Mouse (Mus musculus): ENCODE results near the gene Tet2.
"Not testable (repeated sequence)": the region's sequence is repeated elsewhere in the genome, so short reads cannot be mapped to it uniquely, and the experiment has no call there.

The Tet2 gene

GRCm38 (mm10) chr3:133544551-133545303 lies at the start of gene Tet2:
TSS of gene Tet2 (minus strand) at chr3:133545139.
- peak; percentile 24 for DNase-seq (ENCODE audit: low spot score)

- not testable (repeated sequence) for DNase-seq (ENCODE audit: low spot score)
These were observed 48.1 kb upstream of the Tet2 start for GRCm38 (mm10) chr3:133592995-133593394.

- DNase-seq (ENCODE audit: low spot score) = no peak
These were observed 45.7 kb upstream of the Tet2 start for GRCm38 (mm10) chr3:133590506-133591152.

- no peak for DNase-seq (ENCODE audit: low spot score)
These were observed 40.1 kb upstream of the Tet2 start for GRCm38 (mm10) chr3:133585010-133585409.

- no peak for DNase-seq (ENCODE audit: low spot score)
These were observed 38.6 kb upstream of the Tet2 start for GRCm38 (mm10) chr3:133583411-133584025.

DNA sequence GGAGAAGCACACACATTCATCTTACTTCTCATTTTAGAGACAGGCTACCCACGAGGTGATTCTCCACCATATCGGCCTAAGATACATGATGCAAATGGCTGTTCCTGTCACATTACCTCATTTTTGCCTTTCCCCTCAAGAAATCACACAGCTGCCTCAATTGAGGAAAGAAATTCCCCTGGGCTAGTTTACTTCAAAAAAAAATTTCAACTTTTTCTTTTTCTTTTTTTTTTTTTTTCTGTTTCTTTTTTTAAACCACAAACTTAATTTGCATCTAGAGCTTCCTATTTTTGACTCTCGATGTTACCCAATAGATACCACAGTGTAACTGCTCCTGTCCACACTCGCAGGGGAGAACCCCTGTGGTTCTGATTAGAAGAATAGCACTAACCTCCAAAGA lies 38.0 kb upstream of the Tet2 start:
- no peak for DNase-seq (ENCODE audit: low spot score)

GRCm38 (mm10) chr3:133582096-133582495 lies 37.2 kb upstream of the Tet2 start:
- no peak for DNase-seq (ENCODE audit: low spot score)

- DNase-seq (ENCODE audit: low spot score) = no peak
These were observed 36.6 kb upstream of the Tet2 start for GRCm38 (mm10) chr3:133581541-133581940.

DNA sequence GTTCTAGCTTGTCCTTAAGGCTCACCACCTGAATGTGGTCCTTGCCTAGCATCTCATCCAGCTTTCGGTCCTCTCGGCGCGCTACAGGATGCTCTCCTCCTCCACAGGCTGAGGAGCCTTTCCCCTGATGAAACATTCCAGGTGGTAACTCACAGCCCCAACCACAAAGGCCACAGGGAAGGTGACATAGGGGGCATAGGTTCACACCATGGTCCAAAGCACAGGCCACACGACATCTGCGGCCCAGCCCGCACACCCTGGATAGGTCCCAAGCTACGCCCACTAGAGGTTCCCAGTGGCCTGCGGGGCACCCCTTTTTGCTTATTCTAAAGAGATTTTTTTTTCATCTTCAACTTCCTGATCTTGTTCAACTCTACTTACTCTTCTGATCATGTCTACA lies 34.7 kb upstream of the Tet2 start:
- no peak for DNase-seq (ENCODE audit: low spot score)

DNA sequence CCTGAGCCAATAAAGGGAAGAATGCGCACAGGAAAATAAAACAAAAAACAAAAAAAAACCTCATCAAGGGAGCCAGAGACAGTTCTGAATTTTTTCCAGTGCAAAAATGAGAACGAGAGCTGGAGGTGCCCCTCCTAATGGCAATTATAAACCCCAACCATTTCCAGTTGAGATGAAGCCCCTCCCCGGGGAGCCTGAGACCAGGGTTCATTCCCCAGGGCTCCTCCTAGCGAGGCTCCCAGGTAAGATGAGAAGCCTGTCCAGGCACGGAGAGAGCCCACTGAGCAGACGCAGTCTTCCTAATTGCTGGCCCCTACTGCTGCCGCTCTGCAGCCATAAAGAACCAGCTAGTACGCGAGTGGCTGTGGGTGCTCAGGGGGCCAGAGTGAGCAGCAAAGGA lies 34.2 kb upstream of the Tet2 start:
- DNase-seq (ENCODE audit: low spot score) = no peak

- DNase-seq (ENCODE audit: low spot score) = no peak
These were observed 30.0 kb upstream of the Tet2 start for GRCm38 (mm10) chr3:133574969-133575368.

- no peak for DNase-seq (ENCODE audit: low spot score)
These were observed 27.0 kb upstream of the Tet2 start for GRCm38 (mm10) chr3:133571961-133572360.

GRCm38 (mm10) chr3:133563503-133564205 lies 18.7 kb upstream of the Tet2 start:
- DNase-seq (ENCODE audit: low spot score) = no peak

DNA sequence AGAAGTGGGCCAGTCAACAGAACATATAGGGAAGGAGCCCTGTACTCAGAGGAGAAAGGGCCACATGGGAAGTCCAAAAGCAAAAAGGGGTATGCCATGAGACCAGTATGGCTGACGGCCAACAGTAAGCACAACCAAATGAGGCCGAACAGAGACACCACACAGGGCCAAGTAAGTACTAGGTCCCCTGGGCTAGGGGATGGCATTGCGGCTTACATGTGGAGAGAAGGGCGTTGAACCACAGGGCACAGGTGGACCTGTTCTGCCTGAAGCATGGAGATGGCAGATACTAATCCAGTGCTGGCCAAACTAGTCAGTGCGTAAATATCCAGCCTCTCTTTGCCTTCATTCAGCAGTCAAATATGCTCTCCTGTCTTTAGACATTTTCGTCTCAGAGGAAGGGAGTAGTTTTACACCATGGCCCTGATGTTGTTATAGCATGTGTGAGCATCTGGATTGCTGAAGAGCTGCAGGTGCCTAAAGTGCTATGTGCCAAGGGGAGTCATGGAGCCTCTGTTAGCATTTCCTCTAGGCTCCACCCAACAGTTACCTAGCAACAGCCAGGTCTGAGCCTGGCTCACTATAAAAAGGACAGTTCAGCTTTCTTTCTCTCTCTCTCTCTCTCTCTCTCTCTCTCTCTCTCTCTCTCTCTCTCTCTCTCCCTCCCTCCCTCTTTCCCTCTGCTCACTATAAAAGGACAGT lies 14.6 kb upstream of the Tet2 start:
- no peak for DNase-seq (ENCODE audit: low spot score)

GRCm38 (mm10) chr3:133557602-133558001 lies 12.7 kb upstream of the Tet2 start:
- DNase-seq (ENCODE audit: low spot score) = no peak

DNA sequence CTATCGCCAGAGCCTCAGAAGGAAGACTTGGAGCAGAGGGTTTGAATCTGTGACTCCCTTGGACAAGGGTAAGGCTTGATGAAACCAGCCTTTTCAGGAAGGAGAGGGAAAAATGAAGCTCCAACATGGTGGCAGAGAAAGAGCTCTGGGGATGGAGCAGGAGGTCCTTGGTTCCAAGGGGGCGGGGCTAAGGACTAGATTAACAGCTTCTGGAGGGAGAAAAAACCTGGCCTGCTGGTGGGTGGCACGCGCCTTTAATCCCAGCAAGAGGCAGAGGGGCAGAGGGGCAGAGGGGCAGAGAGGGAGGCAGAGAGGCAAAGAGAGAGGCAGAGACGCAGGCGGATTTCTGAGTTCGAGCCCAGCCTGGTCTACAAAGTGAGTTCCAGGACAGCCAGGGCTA lies 12.2 kb upstream of the Tet2 start:
- DNase-seq (ENCODE audit: low spot score) = no peak

- no peak for DNase-seq (ENCODE audit: low spot score)
These were observed 10.4 kb upstream of the Tet2 start for GRCm38 (mm10) chr3:133555378-133555777.

GRCm38 (mm10) chr3:133554552-133555067 lies 9.7 kb upstream of the Tet2 start:
- no peak for DNase-seq (ENCODE audit: low spot score)

- no peak for DNase-seq (ENCODE audit: low spot score)
These were observed 9.2 kb upstream of the Tet2 start for GRCm38 (mm10) chr3:133554092-133554491.

GRCm38 (mm10) chr3:133551941-133552340 lies 7.0 kb upstream of the Tet2 start:
- no peak for DNase-seq (ENCODE audit: low spot score)

DNA sequence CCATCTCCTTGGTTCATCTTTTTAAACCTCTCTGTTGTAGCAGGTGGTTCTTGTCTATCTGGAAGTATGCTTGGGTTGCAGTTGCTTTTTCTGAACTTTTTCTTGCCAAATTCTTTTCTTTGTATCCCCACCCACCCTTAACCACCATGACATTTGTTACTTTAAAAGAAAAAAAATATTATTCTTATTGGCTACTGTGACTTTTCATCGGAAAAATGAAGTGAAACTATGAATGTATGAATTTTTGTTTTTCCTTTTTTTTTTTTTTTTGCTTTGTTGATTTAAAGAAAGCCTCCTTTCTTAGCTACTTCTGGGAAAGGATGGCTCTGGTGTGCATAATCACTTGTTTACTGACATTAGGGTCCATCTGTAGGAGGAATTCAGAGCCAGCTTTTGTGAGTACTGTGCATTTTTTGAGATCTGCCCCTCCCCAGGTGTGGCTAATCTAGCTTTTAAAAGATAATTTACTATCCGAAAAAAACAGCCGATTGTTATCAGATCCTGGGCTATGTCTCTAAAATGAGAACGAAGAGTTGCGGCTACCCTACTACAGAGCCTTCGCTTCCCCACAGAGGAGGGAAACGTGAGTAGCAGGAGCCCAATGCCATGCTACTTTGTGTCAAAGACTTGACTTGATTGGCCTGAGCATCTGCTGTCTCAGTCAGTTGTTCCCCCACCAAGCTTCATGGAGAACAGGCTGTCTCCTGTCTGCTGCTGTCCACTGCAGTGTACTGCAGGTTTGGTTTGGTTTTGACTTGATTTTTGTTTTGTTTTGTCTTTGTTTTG lies 4.6 kb upstream of the Tet2 start:
- DNase-seq (ENCODE audit: low spot score) = no peak
